Mouse (Mus musculus) C3H10T1/2 (cell line): Measurements from ENCODE around the gene Mcm3ap. TPM values are rescaled to one million over a fixed set of nuclear protein-coding genes. Genes with fewer than 3 reads are reported as not detected.

ENCODE experiments used
- polyA plus RNA-seq, 2 experiments: library from polyadenylated mRNA; unstranded; fragments of >200 nt; fragmentation: generic; extraction: Trizol; gene quantifications; one replicate each; pipeline ENCODE4 v1.2.1; 2012; ENCODE audit warnings: missing spikeins in 2 of 2

Gene Mcm3ap
- 10 to 100 TPM; 29.3 to 73.1 TPM for polyA plus RNA-seq

GRCm38 (mm10) chr10:76468203-76469162, at the start of gene Mcm3ap, which contains the start of gene Ybey:
TSS of gene Mcm3ap (plus strand) at chr10:76468927.
TSS of gene Ybey (minus strand) at chr10:76469114.

DNA sequence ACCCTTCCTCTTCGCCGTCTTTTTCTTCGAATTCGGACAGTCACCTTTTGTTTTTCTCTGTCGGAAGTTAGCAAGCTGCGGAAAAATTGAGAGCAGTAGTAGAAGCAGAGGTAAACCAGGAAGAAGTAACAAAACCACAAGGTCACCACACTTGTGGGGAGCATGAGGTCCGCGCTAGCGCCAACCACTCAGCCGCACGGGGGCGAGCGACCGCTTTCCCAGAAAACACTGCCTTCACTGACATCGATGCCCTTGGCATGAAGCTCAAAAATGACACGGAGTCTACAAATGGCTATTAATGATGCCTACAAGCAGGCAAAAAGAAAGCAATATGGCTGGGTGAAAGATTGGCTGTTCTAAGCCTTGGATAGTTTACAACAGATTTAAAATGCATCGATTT, 28.4 kb upstream of the Mcm3ap start, which contains the start of gene AC141477.1:
AC141477.1 (minus strand) TSS at position 164 of the 400 bp plus-strand sequence.

DNA sequence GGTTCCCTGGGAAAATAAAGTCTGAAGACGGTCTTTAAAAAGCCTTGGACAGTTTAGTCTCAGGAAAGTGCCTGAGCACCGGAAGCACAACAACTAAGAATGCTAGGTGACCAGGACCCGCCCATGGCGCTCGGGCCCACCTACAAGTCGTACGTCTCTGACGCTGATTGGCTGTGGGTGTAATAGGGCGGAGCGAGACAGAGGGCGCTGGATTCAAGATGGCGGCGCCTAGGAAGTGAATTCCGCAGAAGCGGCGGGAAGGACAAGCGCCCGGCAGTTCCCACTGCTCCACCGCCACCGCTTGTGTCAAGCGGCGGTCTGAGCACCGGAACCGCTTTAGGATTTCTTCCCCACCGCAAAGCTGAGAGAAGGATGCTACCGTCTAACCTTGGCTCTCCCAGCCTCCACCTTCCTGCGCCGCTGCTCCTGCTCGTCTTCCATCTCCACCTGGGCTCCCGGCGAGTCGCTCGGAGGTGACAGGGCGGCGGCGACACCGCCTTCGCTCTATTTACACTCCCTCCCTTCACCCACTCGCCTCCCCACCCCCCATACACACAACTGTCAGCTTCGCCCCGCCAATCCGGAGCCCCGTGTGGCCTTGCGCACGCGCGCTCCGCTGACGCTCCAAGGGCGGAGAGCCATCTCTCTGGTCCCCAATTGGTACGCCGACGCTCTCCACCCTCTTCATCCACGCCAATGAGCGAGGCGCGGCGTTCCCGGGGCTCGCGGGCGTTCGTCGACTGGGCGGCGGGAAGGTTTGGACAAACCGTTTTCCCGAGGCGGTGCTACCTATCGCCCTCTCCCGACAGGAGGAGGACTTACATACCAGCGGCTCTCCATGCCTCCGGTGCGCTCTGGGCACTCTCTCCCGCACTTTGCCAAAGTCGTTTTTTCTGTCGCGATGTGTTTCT, 26.3 kb upstream of the Mcm3ap start, which contains the start of gene Pcnt:
Pcnt (minus strand) TSS at position 609 of the 911 bp plus-strand sequence.

GRCm38 (mm10) chr10:76448851-76449250, 19.9 kb upstream of the Mcm3ap start, which contains the start of gene 2610028H24Rik:
TSS of gene 2610028H24Rik (plus strand) at chr10:76449081.

DNA sequence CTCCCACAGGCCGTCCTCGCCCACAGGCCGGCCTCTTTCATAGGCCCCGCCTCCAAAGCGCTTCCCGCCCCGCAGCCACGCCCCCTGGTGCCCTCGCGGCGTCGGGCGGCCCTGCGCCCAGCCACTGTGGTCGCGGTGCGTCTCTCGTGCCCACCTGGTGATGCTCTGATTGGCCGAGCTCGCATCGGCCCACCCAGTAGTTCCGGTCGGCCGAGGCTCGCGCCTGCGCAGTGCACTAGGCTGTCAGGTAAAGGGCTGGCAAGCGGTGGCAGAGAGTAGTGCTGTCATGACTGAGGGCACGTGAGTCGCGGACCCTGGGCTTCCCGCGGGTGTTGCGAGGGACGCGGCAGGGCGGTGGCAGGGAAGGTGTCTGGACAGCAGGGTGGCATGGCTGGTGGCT, 62.6 kb downstream of the Mcm3ap start, which contains the start of gene Lss:
Lss (plus strand) TSS at position 214 of the 400 bp plus-strand sequence.

DNA sequence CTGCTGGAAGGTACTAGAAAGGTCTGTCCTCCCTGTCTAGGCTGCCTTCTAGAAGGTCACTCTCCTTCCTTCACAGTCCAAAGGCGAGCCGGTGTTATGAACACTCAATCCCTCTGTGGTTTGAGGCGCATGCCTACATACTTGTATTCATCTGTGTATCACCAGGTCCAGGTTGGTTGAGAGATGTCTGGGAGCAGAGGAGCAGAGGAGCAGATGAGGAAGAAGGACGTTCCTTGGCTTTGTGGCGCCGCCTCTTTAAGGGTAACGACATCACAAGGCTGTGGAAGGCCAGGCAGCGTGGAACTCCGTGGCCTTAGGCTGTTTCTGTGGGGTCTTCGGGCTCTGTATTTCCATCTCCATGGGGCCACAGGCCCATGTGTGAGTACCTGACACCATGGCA, 93.2 kb downstream of the Mcm3ap start, which contains the start of gene Spatc1l:
Spatc1l (plus strand) TSS at position 301 of the 400 bp plus-strand sequence.

Other genes starting within 250 kb of the Mcm3ap start
- gene Prmt2, start 231.1 kb upstream of the Mcm3ap start, polyA plus RNA-seq, result 10 to 100 TPM; 25.9 to 73.7 TPM
- 10 to 100 TPM in 1 of 2 experiments, under 1 TPM in 1; 0.20 to 12.9 TPM for gene S100b, start 215.1 kb upstream of the Mcm3ap start, polyA plus RNA-seq
- 10 to 100 TPM in 1 of 2 experiments, 1 to 10 TPM in 1; 2.4 to 17.1 TPM for gene Dip2a, start 123.6 kb upstream of the Mcm3ap start, polyA plus RNA-seq
- not detected for gene AC141477.1, start 28.5 kb upstream of the Mcm3ap start, polyA plus RNA-seq
- gene Pcnt, start 26.1 kb upstream of the Mcm3ap start, polyA plus RNA-seq, result 10 to 100 TPM in 1 of 2 experiments, 1 to 10 TPM in 1; 6.6 to 20.8 TPM
- gene 2610028H24Rik, start 19.8 kb upstream of the Mcm3ap start, polyA plus RNA-seq, result under 1 TPM in 1 of 2 experiments, not detected in 1; 0.02 TPM
- gene Ybey, start 187 bp downstream of the Mcm3ap start, polyA plus RNA-seq, result 1 to 10 TPM in 1 of 2 experiments, under 1 TPM in 1; 0.84 to 3.0 TPM
- gene Lss, start 62.7 kb downstream of the Mcm3ap start, polyA plus RNA-seq, result 10 to 100 TPM; 10.1 to 15.0 TPM
- under 1 TPM in 1 of 2 experiments, not detected in 1; 0.14 TPM for gene Spatc1l, start 93.3 kb downstream of the Mcm3ap start, polyA plus RNA-seq
- under 1 TPM in 1 of 2 experiments, not detected in 1; 0.13 TPM for gene Ftcd, start 106.7 kb downstream of the Mcm3ap start, polyA plus RNA-seq
- 100 to 1,000 TPM in 1 of 2 experiments, 10 to 100 TPM in 1; 22.1 to 876 TPM for gene Col6a2, start 154.7 kb downstream of the Mcm3ap start, polyA plus RNA-seq